Mouse (Mus musculus): ENCODE results near the gene Flot1. TPM values are rescaled to one million over a fixed set of nuclear protein-coding genes. Genes with fewer than 3 reads are reported as not detected.

Gene Flot1
- polyA plus RNA-seq (2014; fragmentation: Nextera tagmentation; extraction: Ambion mirVana), result 59.9 and 74.0 TPM in 2 replicates

GRCm38 (mm10) chr17:35822964-35823937 is at the start of gene Flot1:
Gene Flot1 (plus strand): TSS chr17:35823230.
- Histone ChIP-seq H3K9me3 (ENCODE audit: control insufficient read depth, low read length) (no peaks in the 10 kb centered on the region), H3K36me3 (ENCODE audit: control insufficient read depth, insufficient read depth, low read length) (peaks cover 29% of the 10 kb centered on the region), H3K4me2 (ENCODE audit: low read length) (peak within 1 kb of the TSS; percentile 75), H3K9ac (replicated peaks; ENCODE audit: low read length) (peak within 1 kb of the TSS; percentile 69), H3K27me3 (ENCODE audit: control insufficient read depth, insufficient read depth, low read length) (0 out of 2 replicates have a peak, but pooled peaks cover 4% of the 10 kb centered on the region), H3K4me1 (ENCODE audit: control insufficient read depth, insufficient read depth, low read length) (peaks cover 24% of the 10 kb centered on the region), H3K27ac (replicated peaks; ENCODE audit: low read depth, low read length) (peak within 1 kb of the TSS; percentile 83), H3K4me3 (replicated peaks; ENCODE audit: low read depth, low read length) (peak within 1 kb of the TSS; percentile 66)
- peak; percentile 91 for DNase-seq
- WGBS, result under 1% methylated on average over 46 of the region's 47 CpGs
- peak; percentile 89 for ATAC-seq (ENCODE audit: low FRiP score, low TSS enrichment)

GRCm38 (mm10) chr17:35776811-35777609 is 46.0 kb upstream of the Flot1 start:
- WGBS, result 70% methylated on average over 13 of the region's 13 CpGs
- Histone ChIP-seq H3K4me3 (replicated peaks; ENCODE audit: low read depth, low read length) (no peak overlapping the region), H3K9ac (replicated peaks; ENCODE audit: low read length) (no peak overlapping the region), H3K4me1 (ENCODE audit: control insufficient read depth, insufficient read depth, low read length) (no peaks in the 10 kb centered on the region), H3K9me3 (ENCODE audit: control insufficient read depth, low read length) (no peaks in the 10 kb centered on the region), H3K27ac (replicated peaks; ENCODE audit: low read depth, low read length) (no peak overlapping the region), H3K27me3 (ENCODE audit: control insufficient read depth, insufficient read depth, low read length) (no peaks in the 10 kb centered on the region), H3K4me2 (ENCODE audit: low read length) (no peak overlapping the region), H3K36me3 (ENCODE audit: control insufficient read depth, insufficient read depth, low read length) (no peaks in the 10 kb centered on the region)
- DNase-seq (peak; percentile 28), ATAC-seq (ENCODE audit: low FRiP score, low TSS enrichment) (no peak)

GRCm38 (mm10) chr17:35778965-35779364 is 44.1 kb upstream of the Flot1 start:
- H3K4me3 ChIP-seq (replicated peaks; ENCODE audit: low read depth, low read length), result no peak overlapping the region
- WGBS, result 78% methylated on average over 6 of the region's 6 CpGs
- no peaks in the 10 kb centered on the region for H3K9me3 ChIP-seq (ENCODE audit: control insufficient read depth, low read length)
- H3K27me3 ChIP-seq (ENCODE audit: control insufficient read depth, insufficient read depth, low read length), result no peaks in the 10 kb centered on the region
- ATAC-seq (ENCODE audit: low FRiP score, low TSS enrichment) (no peak), DNase-seq (no peak)
- H3K36me3 ChIP-seq (ENCODE audit: control insufficient read depth, insufficient read depth, low read length), result no peaks in the 10 kb centered on the region
- H3K27ac ChIP-seq (replicated peaks; ENCODE audit: low read depth, low read length), result no peak overlapping the region
- H3K4me1 ChIP-seq (ENCODE audit: control insufficient read depth, insufficient read depth, low read length), result no peaks in the 10 kb centered on the region
- no peak overlapping the region for H3K9ac ChIP-seq (replicated peaks; ENCODE audit: low read length)
- no peak overlapping the region for H3K4me2 ChIP-seq (ENCODE audit: low read length)

GRCm38 (mm10) chr17:35779466-35780205 is 43.4 kb upstream of the Flot1 start:
- no peak overlapping the region for H3K4me2 ChIP-seq (ENCODE audit: low read length)
- no peak for ATAC-seq (ENCODE audit: low FRiP score, low TSS enrichment)
- no peak for DNase-seq
- WGBS, result 72% methylated on average over 10 of the region's 10 CpGs
- no peak overlapping the region for H3K9ac ChIP-seq (replicated peaks; ENCODE audit: low read length)
- no peaks in the 10 kb centered on the region for H3K36me3 ChIP-seq (ENCODE audit: control insufficient read depth, insufficient read depth, low read length)
- H3K27me3 ChIP-seq (ENCODE audit: control insufficient read depth, insufficient read depth, low read length), result no peaks in the 10 kb centered on the region
- H3K9me3 ChIP-seq (ENCODE audit: control insufficient read depth, low read length), result no peaks in the 10 kb centered on the region
- no peak overlapping the region for H3K27ac ChIP-seq (replicated peaks; ENCODE audit: low read depth, low read length)
- H3K4me1 ChIP-seq (ENCODE audit: control insufficient read depth, insufficient read depth, low read length), result no peaks in the 10 kb centered on the region
- no peak overlapping the region for H3K4me3 ChIP-seq (replicated peaks; ENCODE audit: low read depth, low read length)

DNA sequence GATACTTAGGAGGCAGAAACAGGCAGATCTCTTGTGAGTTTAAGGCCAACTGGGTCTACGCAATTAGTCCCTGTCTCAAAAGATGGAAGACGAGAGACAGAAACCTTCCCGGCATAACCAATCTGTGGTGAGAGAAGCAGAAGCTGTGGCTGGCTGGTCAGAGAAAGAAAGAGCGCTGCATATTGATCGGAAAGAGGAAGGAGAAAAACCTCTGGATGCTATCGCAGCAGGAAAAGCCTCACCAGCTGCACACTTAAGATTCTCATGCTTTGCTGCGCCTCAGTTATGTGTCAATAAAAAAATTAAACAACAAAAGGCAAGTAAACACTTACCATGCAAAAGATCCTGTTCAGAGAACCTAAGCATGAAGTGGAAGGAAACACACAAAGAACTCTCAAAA is 42.7 kb upstream of the Flot1 start:
- ATAC-seq (ENCODE audit: low FRiP score, low TSS enrichment) (no peak), DNase-seq (no peak)
- Histone ChIP-seq H3K4me3 (replicated peaks; ENCODE audit: low read depth, low read length) (no peak overlapping the region), H3K9me3 (ENCODE audit: control insufficient read depth, low read length) (no peaks in the 10 kb centered on the region), H3K27me3 (ENCODE audit: control insufficient read depth, insufficient read depth, low read length) (no peaks in the 10 kb centered on the region), H3K9ac (replicated peaks; ENCODE audit: low read length) (no peak overlapping the region), H3K27ac (replicated peaks; ENCODE audit: low read depth, low read length) (no peak overlapping the region), H3K4me1 (ENCODE audit: control insufficient read depth, insufficient read depth, low read length) (no peaks in the 10 kb centered on the region), H3K4me2 (ENCODE audit: low read length) (no peak overlapping the region), H3K36me3 (ENCODE audit: control insufficient read depth, insufficient read depth, low read length) (no peaks in the 10 kb centered on the region)
- 94% methylated on average over 7 of the region's 7 CpGs for WGBS

- DNase-seq (peak; percentile 35), ATAC-seq (ENCODE audit: low FRiP score, low TSS enrichment) (no peak)
- H3K27ac ChIP-seq (replicated peaks; ENCODE audit: low read depth, low read length), result no peak overlapping the region
- no peak overlapping the region for H3K4me2 ChIP-seq (ENCODE audit: low read length)
- no peaks in the 10 kb centered on the region for H3K36me3 ChIP-seq (ENCODE audit: control insufficient read depth, insufficient read depth, low read length)
- H3K27me3 ChIP-seq (ENCODE audit: control insufficient read depth, insufficient read depth, low read length), result no peaks in the 10 kb centered on the region
- no peak overlapping the region for H3K9ac ChIP-seq (replicated peaks; ENCODE audit: low read length)
- no peak overlapping the region for H3K4me3 ChIP-seq (replicated peaks; ENCODE audit: low read depth, low read length)
- no peaks in the 10 kb centered on the region for H3K9me3 ChIP-seq (ENCODE audit: control insufficient read depth, low read length)
- 65% methylated on average over 2 of the region's 2 CpGs for WGBS
- no peaks in the 10 kb centered on the region for H3K4me1 ChIP-seq (ENCODE audit: control insufficient read depth, insufficient read depth, low read length)
Measured at GRCm38 (mm10) chr17:35782398-35782797, 40.6 kb upstream of the Flot1 start.

- no peak overlapping the region for H3K4me3 ChIP-seq (replicated peaks; ENCODE audit: low read depth, low read length)
- H3K4me2 ChIP-seq (ENCODE audit: low read length), result no peak overlapping the region
- DNase-seq (no peak), ATAC-seq (ENCODE audit: low FRiP score, low TSS enrichment) (no peak)
- no peaks in the 10 kb centered on the region for H3K9me3 ChIP-seq (ENCODE audit: control insufficient read depth, low read length)
- no peak overlapping the region for H3K9ac ChIP-seq (replicated peaks; ENCODE audit: low read length)
- no peaks in the 10 kb centered on the region for H3K36me3 ChIP-seq (ENCODE audit: control insufficient read depth, insufficient read depth, low read length)
- no peak overlapping the region for H3K27ac ChIP-seq (replicated peaks; ENCODE audit: low read depth, low read length)
- 94% methylated on average over 5 of the region's 5 CpGs for WGBS
- no peaks in the 10 kb centered on the region for H3K27me3 ChIP-seq (ENCODE audit: control insufficient read depth, insufficient read depth, low read length)
- no peaks in the 10 kb centered on the region for H3K4me1 ChIP-seq (ENCODE audit: control insufficient read depth, insufficient read depth, low read length)
Measured at GRCm38 (mm10) chr17:35782924-35783323, 40.1 kb upstream of the Flot1 start.

GRCm38 (mm10) chr17:35783944-35784343 is 39.1 kb upstream of the Flot1 start:
- Histone ChIP-seq H3K27ac (replicated peaks; ENCODE audit: low read depth, low read length) (no peak overlapping the region), H3K36me3 (ENCODE audit: control insufficient read depth, insufficient read depth, low read length) (no peaks in the 10 kb centered on the region), H3K4me3 (replicated peaks; ENCODE audit: low read depth, low read length) (no peak overlapping the region), H3K27me3 (ENCODE audit: control insufficient read depth, insufficient read depth, low read length) (no peaks in the 10 kb centered on the region), H3K9me3 (ENCODE audit: control insufficient read depth, low read length) (no peaks in the 10 kb centered on the region), H3K4me2 (ENCODE audit: low read length) (no peak overlapping the region), H3K9ac (replicated peaks; ENCODE audit: low read length) (no peak overlapping the region), H3K4me1 (ENCODE audit: control insufficient read depth, insufficient read depth, low read length) (no peaks in the 10 kb centered on the region)
- peak; percentile 2 for DNase-seq
- 78% methylated on average over 6 of the region's 6 CpGs for WGBS
- ATAC-seq (ENCODE audit: low FRiP score, low TSS enrichment), result no peak
